Mouse (Mus musculus) liver, adult 2 months (tissue): Measurements from ENCODE around the gene Pygo2. TPM values are rescaled to one million over a fixed set of nuclear protein-coding genes. Genes with fewer than 3 reads are reported as not detected.

Experiments
- DNase-seq: peaks from one replicate; pipeline ENCODE4 v3.0.0-alpha.2; 2011; ENCODE audit warnings: low read depth, low spot score; ENCODE audit errors: extremely low read depth
- H3K27ac ChIP-seq: fragments of 200-500 bp; replicated peaks from 2 replicates; pipeline ENCODE4 v1.5.1; 2012; ENCODE audit warnings: low read depth, mild to moderate bottlenecking, control low read depth, inconsistent platforms, low read length; ENCODE audit not compliant: insufficient read depth
- H3K27me3 ChIP-seq: fragments of 200-500 bp; 2 replicates; pipeline ENCODE4 v1.6.1; 2012; ENCODE audit warnings: mild to moderate bottlenecking, moderate library complexity, low read length, inconsistent platforms; ENCODE audit not compliant: control insufficient read depth, insufficient read depth
- H3K36me3 ChIP-seq: fragments of 200-500 bp; 2 replicates; pipeline ENCODE4 v1.6.1; 2012; ENCODE audit warnings: low read length, inconsistent platforms; ENCODE audit not compliant: control insufficient read depth, insufficient read depth
- H3K4me1 ChIP-seq: fragments of 200-500 bp; 2 replicates; pipeline ENCODE4 v1.6.1; 2011; ENCODE audit warnings: low read length; ENCODE audit not compliant: control insufficient read depth, insufficient read depth
- H3K4me3 ChIP-seq: fragments of 200-500 bp; 2 replicates; pipeline ENCODE4 v1.5.1; 2011; ENCODE audit warnings: low read depth, mild to moderate bottlenecking, control low read depth, low read length, moderate library complexity; ENCODE audit not compliant: insufficient read depth
- H3K79me2 ChIP-seq: fragments of 200-500 bp; 2 replicates; pipeline ENCODE4 v1.6.1; 2012; ENCODE audit warnings: inconsistent platforms, mild to moderate bottlenecking, low read length, moderate library complexity; ENCODE audit not compliant: control insufficient read depth, insufficient read depth
- H3K9ac ChIP-seq: fragments of 200-500 bp; 2 replicates; pipeline ENCODE4 v1.6.1; 2012; ENCODE audit warnings: low read depth, mild to moderate bottlenecking, control low read depth, inconsistent platforms, low read length
- CTCF ChIP-seq: fragments of 200-500 bp; IDR thresholded peaks from 2 replicates; pipeline ENCODE4 v1.5.1; 2011; ENCODE audit warnings: low read depth, low read length, control low read depth
- POLR2A ChIP-seq: fragments of 200-500 bp; IDR thresholded peaks from 2 replicates; pipeline ENCODE4 v1.6.1; 2011; ENCODE audit warnings: low read length, control low read depth; ENCODE audit not compliant: insufficient read depth; ENCODE audit errors: extremely low read depth
- WGBS: fragments of 180-500 bp; shearing (Covaris S2); methylation state at CpG from one replicate; pipeline ENCODE4 v1.1.7; 2018; 5-methylcytosine and 5-hydroxymethylcytosine counted together
- polyA plus RNA-seq: library from polyadenylated mRNA; depleted of rRNA; stranded (reverse); fragments of >200 nt; gene quantifications from 2 replicates; pipeline ENCODE4 v1.2.3, GENCODE M21; 2012
- total RNA-seq: library from RNA; depleted of rRNA; stranded (reverse); fragments of >200 nt; gene quantifications from 2 replicates; pipeline ENCODE4 v1.2.3, GENCODE M21; 2014

Gene Pygo2
- total and polyA plus RNA-seq, 2 experiments, result 4.4 to 26.5 TPM

DNA sequence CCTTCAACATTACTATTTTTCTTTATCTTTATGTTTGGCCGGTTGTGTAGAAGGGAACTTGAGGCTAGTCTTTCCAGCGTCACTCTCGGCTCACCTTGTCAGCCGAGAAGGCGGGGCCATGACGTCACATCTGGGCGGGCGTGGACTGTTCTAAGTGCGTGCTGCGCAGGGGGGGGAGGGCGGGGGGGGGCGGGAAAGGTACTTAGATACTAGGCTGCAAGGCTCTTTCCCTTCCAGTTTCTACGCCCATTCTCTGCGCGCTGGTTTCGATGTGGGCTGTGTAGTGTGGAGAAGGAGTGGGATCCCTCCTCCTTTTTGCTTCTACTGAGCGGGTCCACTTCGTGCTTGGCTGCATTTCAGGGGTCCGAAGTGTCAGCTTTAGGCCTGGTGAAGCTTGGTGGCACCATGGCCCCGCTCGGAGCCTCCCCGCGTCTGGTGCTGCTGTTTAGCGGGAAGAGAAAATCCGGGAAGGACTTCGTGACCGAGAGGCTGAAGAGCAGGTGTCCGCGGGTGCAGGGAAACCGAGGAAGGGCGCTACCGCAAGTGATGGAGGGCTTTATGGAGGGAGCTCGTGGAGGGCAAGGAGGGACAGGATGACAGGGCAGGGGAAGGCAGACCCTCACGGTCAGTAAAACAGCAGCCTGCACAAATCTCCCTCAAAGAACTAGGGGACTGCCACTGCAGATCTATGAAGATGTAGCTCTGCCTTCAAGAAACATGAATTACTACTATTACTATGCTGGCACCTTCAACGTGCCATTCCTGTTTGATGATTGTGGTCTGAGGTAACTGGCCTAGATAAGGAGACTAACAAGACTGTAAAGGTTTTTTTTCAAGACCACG, 29.2 kb downstream of the Pygo2 start:
- H3K9ac ChIP-seq, result peak overlapping the region; percentile 77
- H3K4me1 ChIP-seq, result peaks cover 11% of the 10 kb centered on the region; the same call in 1 of the 2 replicates
- H3K27me3 ChIP-seq, result no peaks in the 10 kb centered on the region
- peak; percentile 88 for DNase-seq
- TF ChIP-seq POLR2A (0 out of 2 replicates have a peak, but pooled peaks have one; percentile 36), CTCF (no peak)
- WGBS, result under 1% methylated on average over 36 of the region's 36 CpGs
- H3K27ac ChIP-seq, result peak overlapping the region; percentile 53
- no peaks in the 10 kb centered on the region for H3K79me2 ChIP-seq
- peak overlapping the region; percentile 69 for H3K4me3 ChIP-seq
- no peaks in the 10 kb centered on the region; the same call in 1 of the 2 replicates for H3K36me3 ChIP-seq

DNA sequence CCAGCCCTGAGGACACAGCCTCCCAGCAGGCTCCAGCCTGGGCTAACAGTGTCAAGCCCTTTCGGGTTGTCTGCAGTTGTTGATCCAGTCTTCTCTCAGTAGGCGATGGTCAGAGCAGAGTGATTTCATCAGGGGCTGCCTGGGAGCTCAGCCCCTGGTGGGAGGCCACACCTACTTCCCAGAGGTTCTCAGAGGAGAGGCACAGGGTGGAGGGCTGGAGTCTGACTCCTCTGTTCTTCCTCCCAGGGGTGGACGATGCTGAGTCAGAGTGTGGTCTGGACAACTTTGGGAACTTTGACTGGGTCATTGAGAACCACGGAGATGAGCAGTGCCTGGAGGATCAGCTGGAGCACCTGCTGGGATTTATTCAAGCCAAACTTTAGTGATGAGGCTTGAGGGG, 38.3 kb downstream of the Pygo2 start:
- H3K27ac ChIP-seq, result no peak overlapping the region
- WGBS, result 86% methylated on average over 4 of the region's 4 CpGs
- no peaks in the 10 kb centered on the region for H3K4me1 ChIP-seq
- H3K4me3 ChIP-seq, result no peak overlapping the region
- no peak for DNase-seq
- H3K27me3 ChIP-seq, result no peaks in the 10 kb centered on the region
- no peak overlapping the region for H3K9ac ChIP-seq
- no peaks in the 10 kb centered on the region for H3K79me2 ChIP-seq
- no peak for TF ChIP-seq CTCF
- no peak for TF ChIP-seq POLR2A
- peaks cover 2% of the 10 kb centered on the region; the same call in 1 of the 2 replicates for H3K36me3 ChIP-seq

DNA sequence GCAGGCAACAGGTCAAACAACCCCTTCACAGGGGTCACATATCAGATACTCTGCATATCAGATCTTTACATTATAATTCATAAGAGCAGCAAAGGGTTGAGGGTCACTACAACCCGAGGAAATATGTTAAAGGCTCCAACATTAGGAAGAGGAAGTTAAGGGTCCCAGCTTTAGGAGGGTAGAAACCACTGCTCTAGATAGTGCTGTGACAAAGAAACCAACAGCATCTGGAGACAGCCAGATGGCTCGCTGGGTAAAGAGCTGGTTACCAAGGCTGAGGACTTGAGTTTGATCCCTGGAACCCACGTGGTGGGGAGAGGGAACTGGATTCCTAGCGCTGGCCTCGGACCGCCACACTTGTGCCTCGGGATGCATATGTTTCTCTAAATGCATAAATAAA, 42.3 kb downstream of the Pygo2 start:
- Histone ChIP-seq H3K4me3 (no peak overlapping the region), H3K27ac (no peak overlapping the region), H3K27me3 (no peaks in the 10 kb centered on the region), H3K36me3 (no peaks in the 10 kb centered on the region), H3K79me2 (no peaks in the 10 kb centered on the region), H3K9ac (no peak overlapping the region), H3K4me1 (no peaks in the 10 kb centered on the region)
- DNase-seq, result no peak
- 83% methylated on average over 7 of the region's 7 CpGs for WGBS
- TF ChIP-seq CTCF, result no peak
- TF ChIP-seq POLR2A, result no peak

DNA sequence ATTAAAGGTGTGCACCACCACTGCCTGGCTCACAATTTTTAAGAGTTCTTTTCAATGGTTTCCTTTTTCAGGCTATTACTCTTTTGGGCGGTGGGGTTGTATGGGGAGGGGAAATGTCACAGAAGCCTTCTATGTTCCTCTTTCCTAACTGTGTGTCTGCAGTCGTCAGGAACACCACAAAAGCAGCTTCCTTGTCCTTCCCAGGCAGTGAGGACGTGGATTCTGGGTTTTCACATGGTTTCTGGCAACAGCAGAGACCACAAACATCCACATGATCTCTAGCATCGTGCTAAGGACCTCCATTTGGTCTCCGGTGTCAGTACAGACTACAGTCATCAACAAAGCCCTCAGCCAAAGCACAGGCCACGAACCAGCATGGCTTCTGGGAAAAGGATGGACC, 43.8 kb downstream of the Pygo2 start:
- Histone ChIP-seq H3K4me3 (no peak overlapping the region), H3K27me3 (no peaks in the 10 kb centered on the region), H3K27ac (no peak overlapping the region), H3K4me1 (no peaks in the 10 kb centered on the region), H3K36me3 (no peaks in the 10 kb centered on the region), H3K79me2 (no peaks in the 10 kb centered on the region), H3K9ac (no peak overlapping the region)
- no peak for DNase-seq
- 80% methylated on average over 6 of the region's 6 CpGs for WGBS
- TF ChIP-seq CTCF (no peak), POLR2A (no peak)

DNA sequence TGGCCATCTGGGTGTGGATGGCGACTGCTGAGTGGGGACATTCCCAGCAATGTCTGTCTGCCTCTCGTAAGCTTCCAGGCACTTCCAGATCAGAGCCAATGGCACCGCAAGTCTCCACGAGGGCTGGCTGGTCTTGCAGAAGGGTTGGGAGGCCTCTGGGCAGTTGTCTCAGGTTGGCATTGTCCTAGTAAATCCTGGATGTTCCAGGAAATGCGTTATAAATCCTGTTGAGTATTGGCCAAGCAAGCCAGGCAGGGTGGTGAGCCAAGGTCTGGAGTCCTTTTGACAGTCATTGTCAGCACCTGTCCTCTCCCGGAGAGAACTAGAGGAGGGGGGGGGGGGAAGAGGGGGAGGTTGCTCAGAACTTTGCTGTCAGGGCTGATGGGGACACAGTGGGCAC, 49.0 kb downstream of the Pygo2 start:
- 78% methylated on average over 6 of the region's 6 CpGs for WGBS
- Histone ChIP-seq H3K4me3 (no peak overlapping the region), H3K4me1 (no peaks in the 10 kb centered on the region), H3K79me2 (no peaks in the 10 kb centered on the region), H3K27me3 (no peaks in the 10 kb centered on the region), H3K27ac (no peak overlapping the region), H3K36me3 (no peaks in the 10 kb centered on the region), H3K9ac (no peak overlapping the region)
- DNase-seq, result no peak
- no peak for TF ChIP-seq CTCF
- no peak for TF ChIP-seq POLR2A

DNA sequence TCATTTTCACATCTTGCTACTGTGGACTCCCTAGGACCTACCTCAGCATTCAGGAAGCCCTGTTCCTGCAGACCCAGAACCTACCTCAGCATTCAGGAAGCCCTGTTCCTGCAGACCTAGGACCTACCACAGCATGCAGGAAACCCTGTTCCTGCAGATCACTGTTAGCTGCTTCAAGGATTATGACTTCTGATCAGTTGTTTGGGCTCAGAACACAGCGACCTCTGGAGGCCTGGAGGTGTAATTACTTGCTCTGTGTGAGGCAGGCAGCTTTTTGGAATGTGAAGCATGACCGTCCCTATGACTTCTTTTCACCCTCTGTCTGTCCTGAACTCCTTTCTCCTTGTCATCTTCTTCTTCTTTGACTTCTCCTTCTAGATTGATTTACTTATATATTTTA, 51.5 kb downstream of the Pygo2 start:
- DNase-seq, result peak; percentile 24
- Histone ChIP-seq H3K9ac (no peak overlapping the region), H3K79me2 (no peaks in the 10 kb centered on the region), H3K4me3 (no peak overlapping the region), H3K27ac (no peak overlapping the region), H3K4me1 (no peaks in the 10 kb centered on the region), H3K36me3 (no peaks in the 10 kb centered on the region), H3K27me3 (no peaks in the 10 kb centered on the region)
- WGBS, result 48% methylated on average over 2 of the region's 2 CpGs
- TF ChIP-seq POLR2A (no peak), CTCF (peak; percentile 62)
